In genomic region chr6:91767550-91767949, GRCm38 (mm10) we compare ENCODE assay signal across 15 mouse cellular contexts. TPM values are rescaled to one million over a fixed set of nuclear protein-coding genes. Genes with fewer than 3 reads are reported as not detected.
"Had no signal": no experiment of that assay in that cellular context is flagged by ENCODE, and none has a peak within 500 bp of the region (broad histone marks: within the 10 kb centered on the region; RNA-seq: fewer than 3 reads in every experiment).

No protein-coding gene starts in this region.

- DNase-seq: kidney, adult 2 months; kidney, postnatal 10 days; kidney, postnatal 36 days; left cerebral cortex, postnatal 4 days; liver, embryonic 13.5 days; lung, embryonic 14.5 days; lung, postnatal 10 days; lung, postnatal 36 days; retina, postnatal 1 day; right cerebral cortex, postnatal 25 days; spleen, adult 18-20 months; thymus, postnatal 25 days had no signal

- ATAC-seq: midbrain, embryonic 15.5 days had no signal

RNA-seq across cellular contexts. Expression of gene Grip2, which starts 59.5 kb away (rescaled TPM):
- total RNA-seq: liver, adult 2 months; neutrophil, adult 5-6 weeks had no signal
